Mouse (Mus musculus) neutrophil, adult 5-6 weeks (primary cell): ENCODE data around the gene Npat. TPM values are rescaled to one million over a fixed set of nuclear protein-coding genes. Genes with fewer than 3 reads are reported as not detected.

Source experiments
- ATAC-seq: fragments of 151-379, 151-347 bp; 2 replicates; pipeline ENCODE4 v1.8.0; 2017; ENCODE audit warnings: mild to moderate bottlenecking, moderate TSS enrichment; ENCODE audit not compliant: insufficient number of reproducible peaks, poor library complexity, low FRiP score, severe bottlenecking; ENCODE audit errors: extremely low read depth
- total RNA-seq: library from RNA; stranded (forward); fragments of 200-1000 nt; gene quantifications from 2 replicates; pipeline ENCODE4 v1.2.3, GENCODE M21; 2017

Npat gene
- 13.5 and 14.0 TPM in 2 replicates for total RNA-seq

- peak; percentile 98 for ATAC-seq
These were observed at the start of gene Npat, which contains the start of gene Atm for GRCm38 (mm10) chr9:53536558-53537320. Gene Npat (plus strand): TSS chr9:53537047. Gene Atm (minus strand): TSS chr9:53536740.

GRCm38 (mm10) chr9:53508053-53508452 lies 28.8 kb upstream of the Npat start:
- ATAC-seq: no peak

- ATAC-seq: no peak
These were observed 22.8 kb upstream of the Npat start for GRCm38 (mm10) chr9:53514091-53514490.

GRCm38 (mm10) chr9:53517373-53518009 lies 19.4 kb upstream of the Npat start:
- ATAC-seq: no peak

GRCm38 (mm10) chr9:53535416-53536320 lies 1.2 kb upstream of the Npat start:
- ATAC-seq: no peak

GRCm38 (mm10) chr9:53537336-53537965 lies 604 bp downstream of the Npat start:
- ATAC-seq: no peak

GRCm38 (mm10) chr9:53570662-53571061 lies 33.8 kb downstream of the Npat start:
- ATAC-seq: no peak

GRCm38 (mm10) chr9:53572516-53573307 lies 35.9 kb downstream of the Npat start:
- ATAC-seq: no peak

- no peak for ATAC-seq
These were observed 38.9 kb downstream of the Npat start for GRCm38 (mm10) chr9:53575721-53576120.

GRCm38 (mm10) chr9:53581870-53582269 lies 45.0 kb downstream of the Npat start:
- ATAC-seq: no peak

- ATAC-seq: peak; percentile 92
These were observed 57.9 kb downstream of the Npat start for GRCm38 (mm10) chr9:53594764-53595163.

GRCm38 (mm10) chr9:53596971-53597600 lies 60.2 kb downstream of the Npat start:
- ATAC-seq: no peak

GRCm38 (mm10) chr9:53598631-53599030 lies 61.8 kb downstream of the Npat start:
- ATAC-seq: no peak

- no peak for ATAC-seq
These were observed 64.7 kb downstream of the Npat start for GRCm38 (mm10) chr9:53601541-53601940.

- peak; percentile 54; the same call in 1 of the 2 replicates for ATAC-seq
These were observed 66.5 kb downstream of the Npat start for GRCm38 (mm10) chr9:53603384-53603783.

- ATAC-seq: no peak
These were observed 67.0 kb downstream of the Npat start for GRCm38 (mm10) chr9:53603849-53604248.

GRCm38 (mm10) chr9:53604954-53605353 lies 68.1 kb downstream of the Npat start:
- no peak for ATAC-seq

- no peak for ATAC-seq
These were observed 70.3 kb downstream of the Npat start for GRCm38 (mm10) chr9:53607192-53607591.
